Mouse (Mus musculus): ENCODE data around the gene Kitl.

DNA sequence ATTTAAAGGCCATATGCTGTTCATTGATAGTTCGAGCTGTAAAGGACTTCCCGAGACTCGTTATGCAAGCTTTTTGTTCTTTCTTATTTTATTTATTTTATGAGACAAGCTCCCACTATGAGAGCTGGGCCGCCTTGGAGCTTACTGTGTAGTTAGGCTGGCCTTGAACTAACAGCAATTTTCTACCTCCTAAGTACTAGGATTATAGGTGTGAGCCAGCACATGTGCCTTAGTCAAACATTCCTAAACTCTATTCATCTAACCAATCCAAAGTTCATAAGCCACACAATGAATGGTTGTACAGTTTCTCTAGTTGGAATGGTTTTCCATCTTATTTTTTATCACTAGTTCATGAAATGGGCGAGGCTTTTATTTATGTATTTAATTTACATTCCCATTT, 28.3 kb downstream of the Kitl start:
- TF ChIP-seq TAL1 (IDR thresholded peaks at IDR 0.05; ENCODE audit: low read length) (no peak), GATA1 (IDR thresholded peaks at IDR 0.05; ENCODE audit: low read length) (no peak)
